Mouse (Mus musculus): ENCODE results near the gene Tenm4. TPM values are rescaled to one million over a fixed set of nuclear protein-coding genes. Genes with fewer than 3 reads are reported as not detected.

The Tenm4 gene
- total and polyA plus RNA-seq, 3 experiments, result 0.03 to 0.26 (median 0.04) TPM

DNA sequence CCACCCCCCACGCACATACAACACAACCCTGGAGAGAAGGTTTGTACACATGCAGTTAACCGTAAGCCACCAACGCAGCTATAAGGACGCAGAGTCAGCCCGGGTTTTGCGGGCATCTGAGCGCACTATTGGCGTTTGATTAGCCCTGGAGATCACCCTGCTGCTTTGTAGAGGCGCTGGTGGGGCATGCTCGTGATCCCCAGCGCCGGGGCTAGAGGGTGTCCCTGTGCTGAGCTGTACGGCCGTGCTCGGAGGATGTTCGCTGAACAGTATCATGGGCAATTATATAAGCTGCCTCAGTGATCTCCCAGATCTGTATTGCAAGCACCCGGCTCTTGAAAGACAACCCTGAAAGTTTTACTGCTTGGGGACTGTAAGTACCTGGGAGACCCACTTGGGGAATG, 40.6 kb downstream of the Tenm4 start:
- Histone ChIP-seq H3K27me3 (replicated peaks) (no peaks in the 10 kb centered on the region), H3K79me2 (replicated peaks; ENCODE audit: control insufficient read depth, extremely low read depth, insufficient read depth, poor library complexity, severe bottlenecking) (no peaks in the 10 kb centered on the region), H3K27ac (ENCODE audit: insufficient read depth, low read depth) (no peak overlapping the region), H3K4me3 (replicated peaks in 1 of 3; ENCODE audit: low read depth in 2 of 3, low read length in 2 of 3, poor library complexity in 1 of 3) (no peak overlapping the region), H3K36me3 (replicated peaks in 1 of 2; ENCODE audit: control insufficient read depth in 1 of 2, insufficient read depth in 1 of 2, low read length in 1 of 2) (no peaks in the 10 kb centered on the region), H3K9me3 (replicated peaks; ENCODE audit: low read length) (peaks cover 21% of the 10 kb centered on the region), H3K9ac (ENCODE audit: insufficient read depth, low read depth) (no peak overlapping the region), H3K4me1 (ENCODE audit: control insufficient read depth in 1 of 2, insufficient read depth in 2 of 2) (no peaks in the 10 kb centered on the region; a peak in 1 of 4 replicates), H3K4me2 (ENCODE audit: insufficient read depth, low read depth, poor library complexity, severe bottlenecking) (no peak overlapping the region)
- no peak for TF ChIP-seq CHD2 (IDR thresholded peaks at IDR 0.05; ENCODE audit: low read length)
- TF ChIP-seq TBP (conservative IDR thresholded peaks at IDR 0.05; ENCODE audit: low read depth, low read length), result no peak
- no peak for TF ChIP-seq JUND (conservative IDR thresholded peaks at IDR 0.05; ENCODE audit: low read depth, low read length)
- TF ChIP-seq SMC3 (IDR thresholded peaks at IDR 0.05; ENCODE audit: low read depth, low read length), result no peak
- TF ChIP-seq RAD21 (IDR thresholded peaks at IDR 0.05; ENCODE audit: low read depth, low read length), result no peak
- no peak for TF ChIP-seq POLR2A (IDR thresholded peaks at IDR 0.05; ENCODE audit: low read depth, low read length)
- TF ChIP-seq E2F4 (IDR thresholded peaks at IDR 0.05; ENCODE audit: insufficient replicate concordance, low read depth, low read length), result no peak
- dilution Hi-C loops (cut with MboI; ENCODE audit: extremely low pct_ligation_motif_present, extremely low pct_unique_long_range_greater_than_20kb, low sequenced_read_pairs), result no loop called here
- in situ Hi-C loops (cut with MboI; ENCODE audit: low pct_ligation_motif_present, low pct_unique_long_range_greater_than_20kb, low sequenced_read_pairs), result no loop called here
- no peak for DNase-seq (ENCODE audit: extremely low read depth)

DNA sequence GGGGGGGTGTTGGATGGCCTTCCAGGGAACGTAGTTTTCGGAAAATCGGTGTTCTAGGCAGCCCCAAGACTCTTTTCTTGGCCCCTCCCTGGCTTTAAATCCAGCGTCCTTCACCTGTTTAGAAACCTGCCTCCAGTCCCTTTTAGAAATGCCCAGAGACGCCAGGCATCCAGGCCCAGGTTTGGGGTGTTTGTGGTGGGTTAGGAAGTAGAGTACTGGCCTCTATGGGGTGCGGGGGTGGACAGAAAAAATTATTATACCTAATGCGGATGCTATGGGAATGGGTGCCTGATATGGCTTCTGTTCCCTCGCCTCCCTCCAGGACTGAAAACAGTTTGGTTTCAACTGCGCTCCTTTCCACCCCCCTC, 41.2 kb downstream of the Tenm4 start:
- Histone ChIP-seq H3K4me2 (ENCODE audit: insufficient read depth, low read depth, poor library complexity, severe bottlenecking) (no peak overlapping the region), H3K9me3 (replicated peaks; ENCODE audit: low read length) (peaks cover 21% of the 10 kb centered on the region), H3K36me3 (replicated peaks in 1 of 2; ENCODE audit: control insufficient read depth in 1 of 2, insufficient read depth in 1 of 2, low read length in 1 of 2) (no peaks in the 10 kb centered on the region), H3K4me1 (ENCODE audit: control insufficient read depth in 1 of 2, insufficient read depth in 2 of 2) (no peaks in the 10 kb centered on the region; a peak in 1 of 4 replicates), H3K9ac (ENCODE audit: insufficient read depth, low read depth) (no peak overlapping the region), H3K79me2 (replicated peaks; ENCODE audit: control insufficient read depth, extremely low read depth, insufficient read depth, poor library complexity, severe bottlenecking) (no peaks in the 10 kb centered on the region), H3K27ac (ENCODE audit: insufficient read depth, low read depth) (no peak overlapping the region), H3K27me3 (replicated peaks) (no peaks in the 10 kb centered on the region), H3K4me3 (replicated peaks in 1 of 3; ENCODE audit: low read depth in 2 of 3, low read length in 2 of 3, poor library complexity in 1 of 3) (no peak overlapping the region)
- in situ Hi-C loops (cut with MboI; ENCODE audit: low pct_ligation_motif_present, low pct_unique_long_range_greater_than_20kb, low sequenced_read_pairs) (no loop called here), dilution Hi-C loops (cut with MboI; ENCODE audit: extremely low pct_ligation_motif_present, extremely low pct_unique_long_range_greater_than_20kb, low sequenced_read_pairs) (no loop called here)
- DNase-seq (ENCODE audit: extremely low read depth), result no peak
- TF ChIP-seq ZMIZ1 (IDR thresholded peaks at IDR 0.05; ENCODE audit: low read depth, low read length) (no peak), ETS1 (conservative IDR thresholded peaks at IDR 0.05; ENCODE audit: low read depth, low read length) (no peak), JUND (conservative IDR thresholded peaks at IDR 0.05; ENCODE audit: low read depth, low read length) (no peak), IRF4 (IDR thresholded peaks at IDR 0.05; ENCODE audit: low read depth, low read length) (no peak), PAX5 (IDR thresholded peaks at IDR 0.05; ENCODE audit: low read length) (no peak), USF1 (IDR thresholded peaks at IDR 0.05; ENCODE audit: low read depth, low read length) (no peak), MAFK (IDR thresholded peaks at IDR 0.05; ENCODE audit: insufficient replicate concordance, low read length) (no peak), E2F4 (IDR thresholded peaks at IDR 0.05; ENCODE audit: insufficient replicate concordance, low read depth, low read length) (no peak), MYC (IDR thresholded peaks at IDR 0.05; ENCODE audit: low read depth, low read length) (no peak), SIN3A (IDR thresholded peaks at IDR 0.05; ENCODE audit: low read length) (no peak)

Measured in CH12.LX (cell line).